Mouse (Mus musculus) kidney, adult 2 months (tissue): ENCODE data around the gene Eef1a1.

Experiments
- CTCF ChIP-seq: fragments of 200-500 bp; conservative IDR thresholded peaks from 2 replicates; pipeline ENCODE4 v1.5.1; 2011; ENCODE audit warnings: low read depth, mild to moderate bottlenecking, control low read depth, low read length, moderate library complexity, mixed read lengths; ENCODE audit not compliant: insufficient read depth, insufficient read length
- POLR2A ChIP-seq: fragments of 200-500 bp; IDR thresholded peaks from one replicate; pipeline ENCODE4 v1.6.1; 2011; ENCODE audit warnings: low read depth, low read length, control low read depth

GRCm38 (mm10) chr9:78504679-78505078 is 15.7 kb upstream of the Eef1a1 start:
- no peak for TF ChIP-seq CTCF
- TF ChIP-seq POLR2A, result no peak
